Mouse (Mus musculus) left cerebral cortex, adult 2 months (tissue): ENCODE data around the gene Klf12. TPM values are rescaled to one million over a fixed set of nuclear protein-coding genes. Genes with fewer than 3 reads are reported as not detected.
A peak's percentile ranks its signal among the peaks of the same experiment; 100 is the strongest.

Source experiments
- DNase-seq, 2 experiments: peaks; one replicate each; pipeline ENCODE4 v3.0.0; 2021 to 2022; ENCODE audit warnings: low spot score in 2 of 2, mixed read lengths in 1 of 2; ENCODE audit errors: extremely low spot score in 1 of 2
- H3K27ac ChIP-seq: fragments of 200-600 bp; 2 replicates; pipeline ENCODE4 v1.8.1; 2022
- H3K4me3 ChIP-seq: fragments of 200-600 bp; 2 replicates; pipeline ENCODE4 v1.8.1; 2022
- CTCF ChIP-seq: fragments of 200-600 bp; IDR thresholded peaks from 2 replicates; pipeline ENCODE4 v1.8.1; 2022; ENCODE audit warnings: antibody characterized with exemption, mild to moderate bottlenecking, moderate library complexity
- intact Hi-C: fragments of 180-260 bp; cut with DNase I; formaldehyde crosslinking; loops from one replicate; pipeline ENCODE4 v1.15.1; 2025
- total RNA-seq, 2 experiments: library from RNA; stranded (reverse); gene quantifications; 2 replicates each; pipeline ENCODE4 v1.2.3; 2021

The Klf12 gene
- total RNA-seq, 2 experiments from 2014 or later, result 53.6 to 55.7 TPM

DNA sequence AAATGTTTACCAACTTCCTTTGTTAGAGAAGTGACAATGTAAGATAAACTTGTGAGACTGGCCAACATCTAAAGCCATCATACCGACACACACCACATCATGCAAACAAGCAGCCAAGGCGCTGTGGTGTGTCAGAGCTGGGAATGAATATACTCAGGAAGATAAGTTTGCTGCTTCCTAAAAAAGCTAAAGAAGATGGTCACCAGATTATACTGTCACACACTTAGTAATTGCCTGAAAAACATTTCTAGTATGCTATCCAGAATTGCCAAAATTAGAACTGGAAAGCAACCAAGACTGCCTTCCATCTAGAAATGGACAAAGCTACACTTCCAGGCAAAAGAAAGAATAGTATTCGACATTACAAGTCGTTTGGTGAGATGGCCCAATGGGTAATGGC, 163.4 kb downstream of the Klf12 start:
- DNase-seq, result no peak
- intact Hi-C loops, result no loop called here
- Histone ChIP-seq H3K4me3 (no peak overlapping the region), H3K27ac (no peak overlapping the region)
- TF ChIP-seq CTCF, result no peak

DNA sequence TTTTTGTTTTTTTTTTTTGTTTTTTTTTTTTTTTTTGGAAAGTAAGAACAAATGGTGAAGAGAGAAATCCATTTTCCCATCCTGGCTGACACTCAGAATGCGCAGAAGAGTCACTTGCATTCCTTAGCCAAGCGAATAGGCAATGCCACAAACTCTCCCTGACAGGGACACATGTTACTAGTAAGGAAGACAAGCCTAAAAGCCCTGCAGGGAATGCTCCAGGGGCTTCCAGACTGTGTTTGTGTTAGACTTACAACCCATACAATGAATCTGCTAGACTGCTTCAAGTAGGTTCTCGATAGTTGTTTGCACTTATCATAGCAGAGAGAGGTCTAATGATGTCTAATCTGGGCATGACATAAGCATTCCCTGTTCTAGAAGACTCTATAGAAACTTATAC, 164.6 kb downstream of the Klf12 start:
- H3K4me3 ChIP-seq, result no peak overlapping the region
- H3K27ac ChIP-seq, result no peak overlapping the region
- no peak for TF ChIP-seq CTCF
- no peak for DNase-seq
- intact Hi-C loops, result no loop called here

DNA sequence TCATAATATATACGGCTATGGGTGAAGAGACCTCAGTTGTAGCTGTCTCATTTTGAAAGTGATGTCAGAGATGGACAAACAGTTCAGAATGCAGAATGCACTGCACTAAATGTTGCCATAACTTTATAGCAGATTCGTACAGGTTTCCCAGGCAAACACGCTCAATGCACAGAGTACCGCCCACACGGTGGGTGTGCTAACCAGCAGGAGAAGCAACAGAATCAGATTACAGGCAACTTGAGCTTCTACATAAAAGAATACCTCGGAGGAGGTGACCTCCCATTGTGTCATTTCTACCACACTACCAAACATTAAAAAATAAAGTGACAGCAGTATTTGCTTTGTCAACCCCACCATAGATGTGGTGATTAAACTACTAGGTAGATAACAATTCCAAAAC, 171.1 kb downstream of the Klf12 start:
- Histone ChIP-seq H3K4me3 (no peak overlapping the region), H3K27ac (no peak overlapping the region)
- DNase-seq, result no peak
- TF ChIP-seq CTCF, result no peak
- intact Hi-C loops, result no loop called here

DNA sequence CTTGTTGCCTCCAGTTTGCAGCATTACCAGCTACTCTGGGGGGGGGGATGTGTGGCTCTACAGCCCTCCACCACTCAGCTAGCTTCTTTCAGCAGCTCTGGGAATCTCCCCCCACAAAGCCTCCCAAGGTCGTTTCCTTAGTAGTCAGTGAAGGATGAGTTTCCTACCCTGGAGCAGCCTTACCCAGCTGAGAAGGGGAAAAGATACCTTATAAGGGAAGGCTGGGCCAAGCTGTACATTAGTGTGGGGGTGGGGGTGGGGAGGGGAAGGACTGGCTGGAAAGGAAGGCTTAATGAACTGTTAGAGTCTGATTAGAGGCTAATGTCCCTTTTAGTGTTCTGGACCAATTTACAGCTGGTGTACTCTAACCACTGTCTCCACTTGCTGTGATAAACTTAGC, 172.7 kb downstream of the Klf12 start:
- no peak overlapping the region for H3K4me3 ChIP-seq

DNA sequence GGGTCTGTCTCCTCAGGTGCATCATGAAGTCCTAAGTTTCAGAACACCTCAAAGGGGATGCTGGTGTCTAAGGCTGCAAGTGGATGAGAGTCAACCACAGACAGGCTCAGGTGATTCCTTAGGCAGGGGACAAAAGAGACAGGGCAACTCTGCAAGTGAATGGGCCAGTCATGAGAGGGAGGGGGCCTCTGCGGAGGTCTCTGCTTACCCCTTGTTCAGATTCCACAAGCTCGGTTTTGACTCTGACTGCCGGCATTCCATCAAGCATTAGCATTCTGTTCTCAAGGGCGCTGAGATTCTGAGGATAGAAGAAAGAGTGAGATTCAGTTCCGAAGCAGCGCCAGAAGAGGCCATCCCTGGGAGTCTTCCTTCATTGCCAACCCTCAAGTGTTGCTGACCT, 174.9 kb downstream of the Klf12 start:
- Histone ChIP-seq H3K4me3 (no peak overlapping the region), H3K27ac (no peak overlapping the region)
- intact Hi-C loops, result loop anchor here (5.0 kb wide), 1 partner anchor 82 kb away; no protein-coding TSS in a partner anchor
- DNase-seq, result no peak
- TF ChIP-seq CTCF, result no peak

More for the DNA sequence above, 172.7 kb downstream of the Klf12 start:
- intact Hi-C loops, result no loop called here
- no peak overlapping the region for H3K27ac ChIP-seq
- no peak for DNase-seq
- TF ChIP-seq CTCF, result no peak

DNA sequence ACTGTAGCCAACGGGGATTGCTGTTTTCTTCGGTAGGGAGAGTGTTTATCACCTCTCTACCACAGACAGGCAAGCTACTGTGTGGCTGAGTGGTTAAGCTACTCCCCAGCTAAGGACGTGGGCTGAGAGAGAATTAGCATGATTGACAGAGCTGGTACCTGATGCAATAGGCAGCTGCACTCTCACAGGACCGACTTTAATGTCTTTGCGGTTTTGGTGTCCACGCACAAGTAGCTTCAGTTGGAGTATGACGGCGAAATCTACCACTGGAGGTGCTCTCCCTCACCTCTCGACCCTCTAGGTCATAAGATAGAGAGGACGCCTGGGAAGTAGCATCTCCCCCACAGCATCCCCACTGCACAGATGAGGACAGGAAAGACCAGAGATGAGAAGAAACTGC, 178.9 kb downstream of the Klf12 start:
- Histone ChIP-seq H3K27ac (no peak overlapping the region), H3K4me3 (no peak overlapping the region)
- no peak for DNase-seq
- intact Hi-C loops, result loop anchor here (5.0 kb wide), 1 partner anchor 78 kb away; no protein-coding TSS in a partner anchor
- no peak for TF ChIP-seq CTCF

DNA sequence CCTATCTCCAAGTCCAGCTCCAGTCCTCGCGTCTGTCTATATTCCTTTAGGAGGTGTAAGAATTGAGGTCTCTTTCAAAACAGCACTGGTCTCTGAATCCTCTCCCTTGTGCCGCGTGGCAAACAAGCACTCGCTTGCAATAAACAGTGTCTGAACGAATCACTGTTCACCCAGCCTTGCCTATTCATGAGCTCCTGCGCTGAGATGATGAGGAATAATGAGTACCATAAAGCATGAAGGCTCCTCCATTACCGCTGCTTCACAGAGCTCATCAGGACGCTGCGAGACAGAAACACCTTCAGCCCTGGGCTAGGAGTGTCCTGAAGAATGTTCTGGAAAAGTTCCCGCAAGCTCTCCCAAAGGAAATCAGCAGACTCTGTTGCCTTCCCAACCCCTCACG, 179.7 kb downstream of the Klf12 start:
- no peak overlapping the region for H3K27ac ChIP-seq
- intact Hi-C loops, result loop anchor here (5.0 kb wide), 1 partner anchor 78 kb away; no protein-coding TSS in a partner anchor
- DNase-seq, result no peak
- H3K4me3 ChIP-seq, result no peak overlapping the region
- TF ChIP-seq CTCF, result no peak

DNA sequence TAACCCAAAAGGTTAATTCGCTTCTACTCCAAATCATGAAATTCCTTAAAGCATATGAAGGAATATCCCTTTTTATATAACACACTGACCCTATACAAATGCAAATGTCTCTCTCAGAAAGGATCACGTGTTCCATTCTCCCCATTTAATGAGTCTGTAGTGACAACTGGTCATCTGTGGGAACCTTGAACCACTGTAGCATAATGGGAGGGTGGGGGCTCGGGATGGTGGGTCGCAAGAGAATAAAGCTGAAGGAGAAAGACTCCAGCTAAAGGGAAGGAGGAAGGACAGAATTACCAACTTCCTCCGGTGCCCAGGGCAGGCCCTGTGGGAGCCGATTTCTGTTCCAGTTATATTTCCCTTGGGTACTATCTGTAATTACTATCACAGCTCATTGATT, 180.7 kb downstream of the Klf12 start:
- no peak overlapping the region for H3K27ac ChIP-seq
- TF ChIP-seq CTCF, result no peak
- H3K4me3 ChIP-seq, result no peak overlapping the region
- intact Hi-C loops, result no loop called here
- no peak for DNase-seq

DNA sequence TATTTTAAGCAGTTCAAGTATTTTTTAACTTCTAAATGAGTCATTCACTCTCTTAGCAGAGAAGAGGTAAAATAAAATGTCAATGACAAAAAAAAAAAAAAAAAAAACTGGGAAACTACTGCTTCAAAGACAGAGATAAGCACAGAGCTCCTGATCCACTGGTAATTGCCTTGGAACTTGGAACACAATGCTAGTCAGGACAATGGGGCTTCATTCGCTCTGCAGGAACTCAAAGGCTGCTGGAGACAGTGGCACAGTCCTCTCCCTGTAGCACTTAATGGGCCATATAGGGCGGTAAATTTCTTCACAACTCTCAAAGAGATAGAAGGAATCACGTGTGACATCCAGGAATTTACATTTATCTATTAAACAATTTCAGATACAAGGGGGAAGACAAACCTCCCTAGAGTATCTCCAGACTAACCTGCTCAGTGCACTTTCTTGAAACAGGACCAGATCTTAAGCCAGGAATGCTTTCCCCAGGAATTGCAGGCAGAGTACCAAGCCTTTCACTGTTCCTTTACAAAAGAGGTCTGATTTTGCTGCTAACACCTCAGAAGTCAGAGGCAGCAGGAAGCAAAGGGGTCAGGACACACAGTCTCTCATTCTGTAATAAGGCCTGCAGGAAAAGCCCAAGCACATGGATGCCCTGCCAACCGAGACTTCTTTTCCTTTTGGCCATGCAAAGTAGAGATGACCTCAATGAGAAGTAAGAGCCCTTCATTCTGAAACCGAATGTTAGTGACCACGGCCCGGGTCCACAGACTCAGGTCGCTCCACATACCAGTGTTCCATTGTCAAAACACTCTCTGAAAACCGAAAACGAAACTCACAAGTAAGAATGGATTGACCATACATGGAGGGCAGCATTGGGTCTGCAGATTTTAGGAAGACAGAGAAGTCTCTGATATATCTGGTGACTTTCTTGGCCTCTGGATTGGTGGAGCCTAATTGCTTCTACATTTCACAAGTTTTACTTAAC, 187.0 kb downstream of the Klf12 start:
- no peak for DNase-seq
- no peak overlapping the region for H3K4me3 ChIP-seq
- H3K27ac ChIP-seq, result no peak overlapping the region
- no peak for TF ChIP-seq CTCF
- intact Hi-C loops, result no loop called here

DNA sequence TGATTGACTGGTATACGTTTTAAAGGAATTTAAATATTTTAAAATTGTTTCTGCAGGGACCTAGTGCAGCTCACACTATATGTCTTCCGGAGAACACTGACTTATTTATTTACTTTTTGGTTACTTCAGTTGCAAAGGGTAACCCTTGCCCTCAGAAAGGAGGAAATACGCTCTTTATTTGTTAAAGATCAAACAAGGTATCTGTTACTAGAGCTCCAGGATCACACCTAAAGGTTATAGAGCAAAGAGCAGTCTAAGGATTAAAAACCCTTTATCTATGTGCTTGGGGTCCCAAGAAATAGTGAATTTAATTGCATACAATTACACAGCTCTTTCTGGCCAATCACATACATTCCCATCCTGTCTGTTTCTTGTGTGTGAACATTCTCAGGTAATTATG, 188.7 kb downstream of the Klf12 start:
- TF ChIP-seq CTCF, result no peak
- no peak overlapping the region for H3K27ac ChIP-seq
- DNase-seq, result no peak
- intact Hi-C loops, result no loop called here
- no peak overlapping the region for H3K4me3 ChIP-seq

DNA sequence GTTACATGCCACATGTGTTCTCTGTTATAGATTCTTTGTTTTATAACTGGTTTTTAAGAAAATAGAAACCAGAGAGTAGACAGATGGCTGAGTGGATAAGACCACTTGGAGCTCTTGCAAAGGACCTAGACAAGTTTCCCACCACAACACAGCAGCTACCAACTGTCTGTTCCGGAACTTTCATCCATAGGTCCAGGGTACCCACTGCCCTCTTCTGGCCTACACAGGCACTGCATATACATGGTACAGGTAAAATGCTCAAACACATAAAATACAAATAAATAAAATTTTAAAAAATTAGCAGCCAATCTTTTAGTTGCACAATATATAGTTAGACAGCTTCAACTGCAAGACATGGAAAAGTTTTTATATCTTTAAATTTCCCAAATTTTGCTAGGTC, 194.0 kb downstream of the Klf12 start:
- intact Hi-C loops, result no loop called here
- no peak for DNase-seq
- no peak overlapping the region for H3K4me3 ChIP-seq

DNA sequence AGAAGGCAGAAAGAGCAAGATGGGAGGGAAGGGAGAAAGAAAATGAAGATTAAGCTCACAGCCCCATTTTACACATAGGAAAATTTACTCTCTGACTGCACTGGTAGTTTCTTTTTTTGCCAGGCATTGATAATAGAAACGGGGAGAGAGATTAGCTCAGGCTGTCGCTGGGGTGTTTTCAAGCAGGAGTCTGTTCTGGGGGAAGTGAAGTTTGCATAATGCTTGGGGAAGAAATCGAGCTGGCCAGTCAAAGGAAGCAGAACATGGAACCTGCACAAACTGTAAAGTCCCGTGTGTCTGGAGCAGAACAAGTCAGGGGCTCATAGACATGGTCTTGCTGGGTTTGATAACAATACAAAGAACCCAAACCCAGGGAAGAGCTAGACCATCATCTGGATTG, 204.9 kb downstream of the Klf12 start:
- TF ChIP-seq CTCF, result no peak
- no peak for DNase-seq

More for the DNA sequence above, 194.0 kb downstream of the Klf12 start:
- H3K27ac ChIP-seq, result no peak overlapping the region
- TF ChIP-seq CTCF, result peak; percentile 35

More for the DNA sequence above, 204.9 kb downstream of the Klf12 start:
- intact Hi-C loops, result no loop called here
- no peak overlapping the region for H3K4me3 ChIP-seq
- H3K27ac ChIP-seq, result no peak overlapping the region
